In genomic region chr17:51832421-51832875, GRCm38 (mm10) we compare ENCODE assay signal across 8 mouse cellular contexts. TPM values are rescaled to one million over a fixed set of nuclear protein-coding genes. Genes with fewer than 3 reads are reported as not detected.
DNase-seq lines count a peak whose midpoint lies in the region; ATAC-seq and TF ChIP-seq lines count a peak whose summit lies in the region.

No protein-coding gene starts in this region.

- TF ChIP-seq CTCF in small intestine, adult 2 months (IDR thresholded peaks at IDR 0.05; ENCODE audit: extremely low read depth, insufficient read length, insufficient replicate concordance, low read depth, low read length): no peak

- peak; percentile 88 for DNase-seq in heart, adult 11 months
- no peak for DNase-seq in heart, adult 9 months (ENCODE audit: low spot score in 2 of 2)
- peak; percentile 83 for DNase-seq in T-cell, adult 2 months (ENCODE audit: low spot score)
- peak; percentile 42 for DNase-seq in kidney, postnatal 10 days
- no peak for DNase-seq in cerebellum, adult 11 months

- no peak overlapping the region for H3K27ac ChIP-seq in small intestine, adult 2 months (ENCODE audit: insufficient read depth, low read depth, low read length)

- peak overlapping the region; percentile 64 for H3K4me3 ChIP-seq in small intestine, adult 2 months (ENCODE audit: low read depth, low read length)

- H3K36me3 ChIP-seq in small intestine, adult 2 months (ENCODE audit: control insufficient read depth, insufficient read depth, low read length): no peaks in the 10 kb centered on the region

- WGBS in small intestine, adult 2 months: under 1% methylated on average over 51 of the region's 66 CpGs

- peaks cover 2% of the 10 kb centered on the region; the same call in 1 of the 2 replicates for H3K4me1 ChIP-seq in small intestine, adult 2 months (ENCODE audit: control insufficient read depth, insufficient read depth, insufficient read length, low read length)

- peak; percentile 26 for ATAC-seq in granulocyte monocyte progenitor cell, adult 5-6 weeks (replicated peaks; ENCODE audit: poor library complexity, severe bottlenecking)
- ATAC-seq in megakaryocyte, adult 5-6 weeks (ENCODE audit: poor library complexity, severe bottlenecking): peak; percentile 36

- TF ChIP-seq POLR2A in small intestine, adult 2 months (IDR thresholded peaks at IDR 0.05; ENCODE audit: low read depth, low read length): no peak

- H3K27me3 ChIP-seq in small intestine, adult 2 months (ENCODE audit: control insufficient read depth, insufficient read depth, low read length): peaks cover 30% of the 10 kb centered on the region

RNA-seq across cellular contexts. Expression of gene Satb1, which starts 0.6 kb away (rescaled TPM):
- total RNA-seq in granulocyte monocyte progenitor cell, adult 5-6 weeks (2014; fragmentation: Nextera tagmentation): 33.7 and 43.3 TPM in 2 replicates
- 12.1 and 16.2 TPM in 2 replicates for total RNA-seq in granulocyte monocyte progenitor cell, adult 5-6 weeks (2017)
- 21.9 and 25.3 TPM in 2 replicates for total RNA-seq in megakaryocyte, adult 5-6 weeks (2015)
- total RNA-seq in megakaryocyte, adult 5-6 weeks (2017): 8.7 and 15.9 TPM in 2 replicates
- 1.8 and 2.5 TPM in 2 replicates for polyA plus RNA-seq in small intestine, adult 2 months (2012; rRNA removed)

Comparison
In these comparisons a context has a peak if more than half of its experiments do, and no peak if none do; other contexts are left out.
1. DNase-seq: peak in heart, adult 11 months (single experiment), T-cell, adult 2 months (single experiment) and kidney, postnatal 10 days (single experiment); none in heart, adult 9 months (0 of 2) and cerebellum, adult 11 months (single experiment).